Mouse (Mus musculus) olfactory bulb, adult 2 months (tissue): ENCODE measurements around the gene Oas1c.

Experiments used
- CTCF ChIP-seq: fragments of 200-500 bp; IDR thresholded peaks from 2 replicates; pipeline ENCODE4 v1.5.1; 2012; ENCODE audit warnings: low read depth, mild to moderate bottlenecking, low read length, moderate library complexity; ENCODE audit not compliant: insufficient read depth
- POLR2A ChIP-seq: fragments of 200-500 bp; IDR thresholded peaks from 2 replicates; pipeline ENCODE4 v1.6.1; 2012; ENCODE audit warnings: mild to moderate bottlenecking, low read depth, low read length, moderate library complexity; ENCODE audit not compliant: insufficient read depth

DNA sequence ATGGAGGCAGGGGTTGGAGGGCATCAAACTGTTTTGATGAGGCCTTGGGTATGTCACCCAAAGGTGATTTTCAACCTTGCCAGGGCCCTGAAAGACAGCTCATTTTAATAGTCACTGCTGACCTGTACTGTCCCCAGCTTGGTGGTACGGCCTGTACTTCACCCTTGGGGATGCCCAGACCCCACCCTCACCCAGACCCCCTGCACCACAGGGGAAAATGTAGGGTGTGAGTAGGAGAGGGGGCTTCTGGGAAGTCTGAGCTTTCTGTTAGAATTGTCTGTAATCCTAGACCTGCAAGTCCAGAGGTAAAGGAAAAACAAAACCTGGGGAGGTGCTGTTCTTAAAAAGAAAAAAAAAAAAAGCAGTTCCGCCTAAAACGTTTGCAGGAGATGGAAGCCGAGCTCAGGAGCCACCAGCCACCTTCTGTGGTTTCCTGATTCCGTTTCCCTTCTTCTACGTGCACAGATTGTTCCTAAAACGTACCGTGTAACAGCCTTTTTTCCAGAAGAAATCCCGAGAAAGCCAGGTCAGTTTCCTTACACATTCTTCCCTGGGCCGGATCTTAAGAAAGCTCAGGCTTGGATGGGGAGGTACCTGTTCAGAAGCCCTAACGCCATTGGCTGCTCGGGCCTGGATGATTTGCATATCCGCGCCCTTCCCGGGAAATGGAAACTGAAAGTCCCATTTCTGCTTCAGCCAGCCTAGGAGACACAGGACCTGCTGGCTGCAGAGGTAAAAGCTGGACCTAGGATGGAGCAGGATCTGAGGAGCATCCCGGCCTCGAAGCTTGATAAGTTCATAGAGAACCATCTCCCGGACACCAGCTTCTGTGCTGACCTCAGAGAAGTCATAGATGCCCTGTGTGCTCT is at the start of gene Oas1c:
- TF ChIP-seq CTCF (no peak), POLR2A (no peak)
